Mouse (Mus musculus): ENCODE measurements at regions not wholly inside any gene's neighbourhood (a gene's known extent, or its start where the extent isn't known, plus 50 kb on each side); places are given as distances from the start of the nearest gene placed in this dataset.
A peak's percentile ranks its signal among the peaks of the same experiment; 100 is the strongest.

GRCm38 (mm10) chr14:46296275-46296674 lies 82.9 kb upstream of the Gm15217 start:
- no peak for DNase-seq (ENCODE audit: low spot score)

GRCm38 (mm10) chr14:46300546-46300945 lies 78.7 kb upstream of the Gm15217 start:
- DNase-seq (ENCODE audit: low spot score), result no peak

GRCm38 (mm10) chr14:46302601-46303000 lies 76.6 kb upstream of the Gm15217 start:
- no peak for DNase-seq (ENCODE audit: low spot score)

GRCm38 (mm10) chr14:46305267-46305666 lies 73.9 kb upstream of the Gm15217 start:
- no peak for DNase-seq (ENCODE audit: low spot score)

GRCm38 (mm10) chr14:46313064-46313463 lies 66.2 kb upstream of the Gm15217 start:
- DNase-seq (ENCODE audit: low spot score), result no peak

GRCm38 (mm10) chr14:46316521-46316920 lies 62.7 kb upstream of the Gm15217 start:
- no peak for DNase-seq (ENCODE audit: low spot score)

GRCm38 (mm10) chr14:46317406-46318045 lies 61.7 kb upstream of the Gm15217 start:
- no peak for DNase-seq (ENCODE audit: low spot score)

- peak; percentile 24 for DNase-seq (ENCODE audit: low spot score)
Measured at GRCm38 (mm10) chr14:46328064-46328463, 51.1 kb upstream of the Gm15217 start.
